Mouse (Mus musculus) heart, embryonic 11.5 days (tissue): ENCODE measurements around the gene Mpeg1. TPM values are rescaled to one million over a fixed set of nuclear protein-coding genes. Genes with fewer than 3 reads are reported as not detected.

ENCODE experiments used
- ATAC-seq: fragments of 200-750 bp; cut with Nextera tagmentation; replicated peaks from 2 replicates; pipeline ENCODE4 v1.8.0; 2017; ENCODE audit warnings: moderate library complexity; ENCODE audit not compliant: insufficient number of reproducible peaks, low FRiP score, low TSS enrichment
- H3K27ac ChIP-seq: fragments of 300-500 bp; sonication (generic); 2 replicates; pipeline ENCODE4 v1.5.1; 2014; ENCODE audit warnings: mild to moderate bottlenecking, low read depth, low read length
- H3K27me3 ChIP-seq: fragments of 300-500 bp; sonication (generic); 2 replicates; pipeline ENCODE4 v1.6.1; 2014; ENCODE audit warnings: mild to moderate bottlenecking, low read length, mixed read lengths; ENCODE audit not compliant: control insufficient read depth, insufficient read depth
- H3K36me3 ChIP-seq: fragments of 300-500 bp; sonication (generic); 2 replicates; pipeline ENCODE4 v1.6.1; 2014; ENCODE audit warnings: mild to moderate bottlenecking, low read length, moderate library complexity, mixed read lengths; ENCODE audit not compliant: control insufficient read depth, insufficient read depth
- H3K4me1 ChIP-seq: fragments of 300-500 bp; sonication (generic); 2 replicates; pipeline ENCODE4 v1.6.1; 2014; ENCODE audit warnings: low read length; ENCODE audit not compliant: control insufficient read depth, insufficient read depth
- H3K4me2 ChIP-seq: fragments of 300-500 bp; sonication (generic); 2 replicates; pipeline ENCODE4 v1.6.1; 2014; ENCODE audit warnings: mild to moderate bottlenecking, moderate library complexity
- H3K4me3 ChIP-seq: fragments of 300-500 bp; sonication (generic); 2 replicates; pipeline ENCODE4 v1.5.1; 2014; ENCODE audit warnings: low read depth, low read length
- H3K9ac ChIP-seq: fragments of 300-500 bp; sonication (generic); 2 replicates; pipeline ENCODE4 v1.6.1; 2014; ENCODE audit warnings: mild to moderate bottlenecking, low read depth, low read length, moderate library complexity
- H3K9me3 ChIP-seq: fragments of 300-500 bp; sonication (generic); replicated peaks from 2 replicates; pipeline ENCODE4 v1.6.1; 2016; ENCODE audit warnings: low read length; ENCODE audit not compliant: control insufficient read depth
- WGBS: fragments of 180-500 bp; shearing (Covaris S2); extraction: QIAGEN DNeasy Blood & Tissue Kit; methylation state at CpG from one replicate; pipeline ENCODE4 v1.1.7; 2014; ENCODE audit not compliant: insufficient replicate concordance; 5-methylcytosine and 5-hydroxymethylcytosine counted together
- polyA plus RNA-seq: library from polyadenylated mRNA; unstranded; fragments of >200 nt; fragmentation: Nextera tagmentation; extraction: Ambion mirVana; gene quantifications from 2 replicates; pipeline ENCODE4 v1.2.1, GENCODE M21; 2014

Gene Mpeg1
- polyA plus RNA-seq, result 0.28 and 0.56 TPM in 2 replicates

DNA sequence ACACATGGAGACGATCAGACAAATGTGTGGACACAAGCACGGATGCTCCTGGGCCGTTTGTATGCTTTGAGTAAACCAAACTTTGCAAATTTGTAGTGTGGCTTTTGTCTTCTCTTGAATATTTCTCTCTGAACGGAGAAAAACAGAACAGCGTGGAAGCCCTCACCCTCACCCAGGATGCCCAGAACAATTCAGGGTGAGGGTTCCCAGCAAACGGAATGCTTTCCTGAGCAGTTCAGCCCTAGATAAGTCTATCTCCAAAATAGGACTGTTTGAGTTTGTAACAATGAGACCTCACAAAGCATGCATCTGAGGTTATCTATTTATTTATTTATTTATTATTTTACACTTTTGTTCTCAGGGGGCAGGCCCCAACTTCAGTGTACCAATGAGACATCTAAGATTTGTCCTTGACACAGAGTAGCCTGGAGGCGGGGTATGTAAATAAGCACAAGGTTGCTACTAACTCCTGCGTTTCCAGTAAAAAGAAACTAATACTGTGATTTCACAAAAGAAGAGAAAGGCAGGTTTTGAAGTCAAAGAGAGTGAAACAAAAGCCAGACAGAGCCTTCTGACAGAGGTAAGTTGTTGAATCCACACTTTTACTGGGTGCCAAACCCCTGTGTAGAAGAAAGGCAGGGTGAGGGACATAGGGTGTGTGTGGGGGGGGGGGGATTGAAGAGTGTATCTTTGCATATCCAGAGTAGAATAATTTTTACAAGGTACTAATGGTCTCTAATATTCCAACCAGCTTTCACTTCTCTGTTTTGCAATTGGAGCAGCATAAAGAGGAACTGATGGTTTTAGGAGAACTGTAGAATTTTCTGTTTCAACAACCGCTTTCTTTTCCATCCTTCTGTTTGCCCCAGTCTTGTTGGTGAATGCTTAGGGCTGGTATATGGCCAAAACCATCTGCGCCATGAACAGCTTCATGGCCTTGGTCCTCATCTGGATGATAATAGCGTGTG, at the start of gene Mpeg1:
TSS of gene Mpeg1 (plus strand) at position 498 of the 968 bp plus-strand sequence.
- Histone ChIP-seq H3K36me3 (no peaks in the 10 kb centered on the region), H3K27me3 (no peaks in the 10 kb centered on the region), H3K27ac (no peak within 1 kb of the TSS), H3K9ac (no peak within 1 kb of the TSS), H3K4me3 (no peak within 1 kb of the TSS), H3K4me2 (no peak within 1 kb of the TSS), H3K4me1 (no peaks in the 10 kb centered on the region), H3K9me3 (no peaks in the 10 kb centered on the region)
- 79% methylated on average over 11 of the region's 11 CpGs for WGBS
- no peak for ATAC-seq

DNA sequence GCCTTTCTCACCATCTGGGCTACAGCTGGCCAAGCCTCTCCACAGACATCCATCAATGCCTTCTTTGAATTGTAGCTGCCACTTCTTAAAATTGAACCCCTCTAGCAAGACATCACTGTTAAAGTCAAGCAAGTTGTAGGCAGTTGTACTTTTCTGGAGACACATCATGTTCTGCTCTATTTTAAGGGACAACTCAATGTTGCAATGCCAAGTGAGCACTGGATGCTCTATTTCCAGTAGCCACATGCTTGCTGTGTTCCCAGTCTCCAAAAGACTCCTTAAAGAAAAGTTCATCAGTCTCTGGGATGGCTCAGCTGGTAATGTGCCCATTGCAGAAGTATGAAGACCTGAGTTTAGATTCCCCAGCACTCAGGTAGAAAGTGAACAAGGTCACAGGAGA, 46.8 kb upstream of the Mpeg1 start:
- no peaks in the 10 kb centered on the region for H3K4me1 ChIP-seq

GRCm38 (mm10) chr19:12417361-12417760, 43.2 kb upstream of the Mpeg1 start, which contains the start of gene Olfr1441:
Gene Olfr1441 (plus strand): TSS chr19:12417433.
- H3K4me3 ChIP-seq, result no peak within 1 kb of the TSS
- H3K27me3 ChIP-seq, result no peaks in the 10 kb centered on the region
- H3K36me3 ChIP-seq, result no peaks in the 10 kb centered on the region
- no peaks in the 10 kb centered on the region for H3K9me3 ChIP-seq
- no peaks in the 10 kb centered on the region for H3K4me1 ChIP-seq
- no peak within 1 kb of the TSS for H3K27ac ChIP-seq
- H3K9ac ChIP-seq, result no peak within 1 kb of the TSS
- no peak within 1 kb of the TSS for H3K4me2 ChIP-seq
- no peak for ATAC-seq

More for the DNA sequence above, 46.8 kb upstream of the Mpeg1 start:
- no peaks in the 10 kb centered on the region for H3K9me3 ChIP-seq
- H3K9ac ChIP-seq, result no peak overlapping the region
- no peak overlapping the region for H3K4me3 ChIP-seq
- no peaks in the 10 kb centered on the region for H3K27me3 ChIP-seq
- ATAC-seq, result no peak
- H3K4me2 ChIP-seq, result no peak overlapping the region
- H3K36me3 ChIP-seq, result no peaks in the 10 kb centered on the region
- H3K27ac ChIP-seq, result no peak overlapping the region

DNA sequence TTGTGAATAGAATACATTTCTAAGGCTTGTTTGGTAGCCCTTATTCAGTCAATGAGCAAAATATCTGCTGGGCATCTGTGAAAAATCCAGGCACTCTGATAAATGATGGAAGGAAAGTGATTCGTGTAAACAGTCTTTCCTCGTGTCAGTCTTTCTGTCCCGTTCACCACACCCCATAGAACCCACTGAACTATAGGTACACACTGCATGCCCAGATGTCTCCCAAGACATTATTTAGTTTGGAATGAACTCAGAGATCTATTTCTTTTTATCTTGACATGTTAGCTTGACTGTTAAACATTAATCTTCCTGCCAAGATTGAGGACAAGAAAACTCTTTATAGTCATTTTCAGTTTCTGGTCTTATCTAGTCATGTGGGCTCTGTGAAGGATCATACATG, 42.3 kb upstream of the Mpeg1 start:
- H3K9me3 ChIP-seq, result no peaks in the 10 kb centered on the region
- no peaks in the 10 kb centered on the region for H3K4me1 ChIP-seq
- no peak overlapping the region for H3K4me2 ChIP-seq
- no peak for ATAC-seq
- no peak overlapping the region for H3K27ac ChIP-seq
- no peaks in the 10 kb centered on the region for H3K27me3 ChIP-seq
- no peak overlapping the region for H3K9ac ChIP-seq
- no peaks in the 10 kb centered on the region for H3K36me3 ChIP-seq
- H3K4me3 ChIP-seq, result no peak overlapping the region
- 65% methylated on average over 3 of the region's 3 CpGs for WGBS

DNA sequence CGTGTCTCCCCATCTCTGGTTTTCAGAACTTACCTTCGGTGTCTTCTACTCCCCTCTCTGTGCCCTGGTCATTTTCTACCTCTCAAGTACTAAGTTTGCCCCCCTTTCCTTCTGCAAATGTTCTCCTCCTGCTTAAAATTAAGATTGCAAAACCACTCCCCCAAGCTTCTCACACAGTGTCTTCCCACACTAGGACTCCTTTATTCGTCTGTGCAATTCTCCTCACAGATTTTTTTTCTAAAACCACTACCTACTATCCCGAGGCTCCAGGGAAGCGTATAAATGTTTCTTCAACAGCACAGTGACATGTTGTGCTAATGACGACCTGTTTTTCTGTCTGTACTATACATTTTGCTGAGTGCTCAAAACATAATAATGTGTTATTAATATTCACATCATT, 40.0 kb upstream of the Mpeg1 start:
- H3K4me3 ChIP-seq, result no peak overlapping the region
- no peak overlapping the region for H3K9ac ChIP-seq
- no peaks in the 10 kb centered on the region for H3K36me3 ChIP-seq
- H3K27me3 ChIP-seq, result no peaks in the 10 kb centered on the region
- H3K4me1 ChIP-seq, result no peaks in the 10 kb centered on the region
- no peak overlapping the region for H3K4me2 ChIP-seq
- no peak overlapping the region for H3K27ac ChIP-seq
- 73% methylated on average over 6 of the region's 6 CpGs for WGBS
- no peak for ATAC-seq
- no peaks in the 10 kb centered on the region for H3K9me3 ChIP-seq

- H3K27me3 ChIP-seq, result no peaks in the 10 kb centered on the region
- no peak overlapping the region for H3K27ac ChIP-seq
- ATAC-seq, result no peak
- H3K36me3 ChIP-seq, result no peaks in the 10 kb centered on the region
- H3K4me3 ChIP-seq, result no peak overlapping the region
- WGBS, result 81% methylated on average over 1 of the region's 1 CpGs
- H3K4me1 ChIP-seq, result no peaks in the 10 kb centered on the region
- H3K9ac ChIP-seq, result no peak overlapping the region
- no peaks in the 10 kb centered on the region for H3K9me3 ChIP-seq
- no peak overlapping the region for H3K4me2 ChIP-seq
Observed at GRCm38 (mm10) chr19:12421680-12422079, 38.9 kb upstream of the Mpeg1 start.

GRCm38 (mm10) chr19:12427101-12427500, 33.5 kb upstream of the Mpeg1 start:
- H3K4me1 ChIP-seq, result no peaks in the 10 kb centered on the region
- ATAC-seq, result no peak
- H3K4me2 ChIP-seq, result no peak overlapping the region
- H3K9ac ChIP-seq, result no peak overlapping the region
- no peaks in the 10 kb centered on the region for H3K36me3 ChIP-seq
- 84% methylated on average over 5 of the region's 5 CpGs for WGBS
- no peaks in the 10 kb centered on the region for H3K9me3 ChIP-seq
- no peak overlapping the region for H3K27ac ChIP-seq
- H3K4me3 ChIP-seq, result no peak overlapping the region
- no peaks in the 10 kb centered on the region for H3K27me3 ChIP-seq

- H3K9me3 ChIP-seq, result no peaks in the 10 kb centered on the region
- no peaks in the 10 kb centered on the region for H3K27me3 ChIP-seq
- H3K27ac ChIP-seq, result no peak within 1 kb of the TSS
- WGBS, result 88% methylated on average over 6 of the region's 6 CpGs
- H3K4me2 ChIP-seq, result no peak within 1 kb of the TSS
- H3K9ac ChIP-seq, result no peak within 1 kb of the TSS
- no peaks in the 10 kb centered on the region for H3K36me3 ChIP-seq
- no peaks in the 10 kb centered on the region for H3K4me1 ChIP-seq
- ATAC-seq, result no peak
- H3K4me3 ChIP-seq, result no peak within 1 kb of the TSS
Observed at GRCm38 (mm10) chr19:12427605-12428004, 33.0 kb upstream of the Mpeg1 start, which contains the start of gene Pfpl. Gene Pfpl (plus strand): TSS chr19:12427905.

- Histone ChIP-seq H3K4me1 (no peaks in the 10 kb centered on the region), H3K4me2 (no peak overlapping the region), H3K4me3 (no peak overlapping the region), H3K27me3 (no peaks in the 10 kb centered on the region), H3K9ac (no peak overlapping the region), H3K27ac (no peak overlapping the region), H3K36me3 (no peaks in the 10 kb centered on the region), H3K9me3 (no peaks in the 10 kb centered on the region)
- no peak for ATAC-seq
- 5% methylated on average over 2 of the region's 2 CpGs for WGBS
Observed at GRCm38 (mm10) chr19:12433033-12433432, 27.5 kb upstream of the Mpeg1 start.
